Mouse (Mus musculus) layer of hippocampus, adult 8-10 months (tissue): ENCODE results near the gene Sept5. TPM values are rescaled to one million over a fixed set of nuclear protein-coding genes. Genes with fewer than 3 reads are reported as not detected.

Experiments used
- DNase-seq, 2 experiments: peaks; one replicate each; pipeline ENCODE4 v3.0.0; 2022; ENCODE audit warnings: low spot score in 2 of 2
- total RNA-seq, 4 experiments: library from RNA; stranded (reverse); gene quantifications; 2 replicates each; pipeline ENCODE4 v1.2.4; 2022

Gene Sept5
- total RNA-seq, 4 experiments from 2014 or later, result 499 to 528 (median 503) TPM

GRCm38 (mm10) chr16:18585676-18586075 lies 44.1 kb downstream of the Sept5 start:
- no peak for DNase-seq

DNA sequence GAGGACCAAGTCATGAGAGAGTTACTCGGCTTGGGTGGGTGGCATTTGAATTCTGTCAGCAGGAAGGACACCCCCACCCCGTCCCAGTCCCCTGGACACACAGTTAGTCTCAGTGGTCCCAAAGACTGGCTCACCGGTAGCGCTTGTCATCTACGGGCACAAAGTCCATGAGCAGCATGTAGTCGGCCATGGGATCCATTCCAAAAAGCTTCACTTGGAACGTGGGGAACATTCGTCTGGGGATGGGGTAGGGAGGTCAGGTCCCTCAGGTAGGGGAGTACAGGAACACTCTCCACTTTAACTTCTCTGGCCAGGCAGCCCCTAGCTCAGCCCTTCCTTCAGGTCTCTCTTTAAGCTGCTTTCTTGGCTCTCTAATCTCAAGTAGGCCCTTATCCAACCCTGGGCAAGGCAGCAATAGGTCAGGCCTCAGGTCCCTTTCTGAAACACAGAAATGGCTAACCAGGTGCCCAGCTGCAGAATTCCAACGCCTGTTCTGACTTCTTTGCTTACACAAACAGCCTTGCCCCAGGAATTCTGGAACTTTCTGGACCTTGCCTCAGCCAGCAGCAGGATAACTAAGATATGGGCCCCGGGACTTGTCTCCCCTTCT lies 44.7 kb downstream of the Sept5 start:
- DNase-seq, result no peak

- DNase-seq, result no peak
Observed at GRCm38 (mm10) chr16:18583673-18584357, 45.9 kb downstream of the Sept5 start.

DNA sequence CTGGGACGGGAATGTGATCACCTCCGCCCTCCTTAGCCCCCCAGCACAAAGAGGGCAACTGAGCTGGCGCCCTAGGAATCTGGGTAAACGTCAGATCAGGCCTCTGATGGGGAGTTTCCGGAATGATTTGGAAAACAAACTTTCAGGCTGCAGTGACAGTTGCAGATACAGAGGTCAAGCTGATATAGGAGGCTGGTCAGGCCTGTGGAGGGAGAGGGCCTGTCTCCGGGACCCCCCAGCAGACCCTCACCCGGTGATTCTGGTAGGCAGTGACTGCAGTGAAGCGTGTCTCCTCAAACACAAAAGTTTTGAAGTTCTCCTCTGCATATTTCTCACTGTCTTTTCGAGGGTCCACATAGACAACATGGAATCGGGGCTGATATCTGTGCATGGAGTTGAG lies 46.6 kb downstream of the Sept5 start:
- DNase-seq, result no peak

- no peak for DNase-seq
Observed at GRCm38 (mm10) chr16:18582426-18583148, 47.2 kb downstream of the Sept5 start.

DNA sequence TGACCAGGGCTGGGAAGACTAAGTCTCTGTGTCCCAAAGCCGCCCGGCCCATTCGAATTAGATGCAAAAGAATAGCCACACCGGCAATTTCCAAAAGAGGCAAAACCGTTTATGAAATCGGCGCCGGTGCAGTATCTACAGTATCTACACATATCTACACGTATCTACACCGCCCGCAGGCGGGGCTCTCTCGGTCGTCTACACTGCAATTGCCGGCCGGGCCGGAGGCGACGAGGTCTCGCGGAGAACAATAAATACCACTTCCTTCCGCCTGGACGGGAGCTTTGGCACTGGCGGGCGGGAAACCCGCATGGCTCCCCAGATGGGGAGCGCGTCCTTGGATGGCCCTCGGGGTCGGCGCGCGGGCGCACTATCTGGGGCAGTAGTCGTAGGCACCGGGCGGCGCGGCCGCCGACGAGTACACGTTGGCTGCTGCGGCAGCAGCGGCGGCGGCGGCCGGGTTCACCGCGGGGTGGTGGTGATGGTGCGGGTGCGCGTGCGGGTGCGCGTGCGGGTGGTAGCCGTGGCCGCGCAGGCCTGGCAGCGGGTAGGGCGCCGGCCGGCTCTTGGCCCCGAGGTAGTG lies 48.0 kb downstream of the Sept5 start:
- no peak for DNase-seq

GRCm38 (mm10) chr16:18581050-18581622 lies 48.6 kb downstream of the Sept5 start:
- DNase-seq, result no peak

GRCm38 (mm10) chr16:18580389-18580788 lies 49.4 kb downstream of the Sept5 start:
- DNase-seq, result no peak

- no peak for DNase-seq
Observed at GRCm38 (mm10) chr16:18577599-18578160, 52.1 kb downstream of the Sept5 start.

GRCm38 (mm10) chr16:18577071-18577470 lies 52.7 kb downstream of the Sept5 start:
- no peak for DNase-seq

GRCm38 (mm10) chr16:18574196-18574595 lies 55.6 kb downstream of the Sept5 start:
- no peak for DNase-seq

Other genes with a start within 250 kb of the Sept5 start
- gene Txnrd2, start 203.6 kb downstream of the Sept5 start, total RNA-seq, result 10 to 100 TPM; 19.4 to 24.4 (median 21.0) TPM
- 10 to 100 TPM; 67.1 to 80.6 (median 76.9) TPM for gene Comt, start 203.1 kb downstream of the Sept5 start, total RNA-seq
- 1 to 10 TPM; 5.7 to 8.9 (median 6.5) TPM for gene Gnb1l, start 131.2 kb downstream of the Sept5 start, total RNA-seq
- 10 to 100 TPM in 2 of 4 experiments, 1 to 10 TPM in 2; 7.9 to 11.1 (median 9.6) TPM for gene Rtl10, start 131.1 kb downstream of the Sept5 start, total RNA-seq
- 1 to 10 TPM in 3 of 4 experiments, under 1 TPM in 1; 0.70 to 1.7 (median 1.3) TPM for gene Tbx1, start 39.3 kb downstream of the Sept5 start, total RNA-seq
- gene Gp1bb, start 7.6 kb downstream of the Sept5 start, total RNA-seq, result 1 to 10 TPM in 1 of 4 experiments, under 1 TPM in 1, not detected in 2; 0.63 to 1.4 TPM
- gene Gm49601, start 3.5 kb downstream of the Sept5 start, total RNA-seq, result 100 to 1,000 TPM; 169 to 200 (median 179) TPM
- gene Cldn5, start 146.9 kb upstream of the Sept5 start, total RNA-seq, result 10 to 100 TPM; 28.8 to 41.7 (median 37.5) TPM
- gene Ufd1, start 181.8 kb upstream of the Sept5 start, total RNA-seq, result 100 to 1,000 TPM in 3 of 4 experiments, 10 to 100 TPM in 1; 92.9 to 117 (median 107) TPM
- 1 to 10 TPM; 1.5 to 3.4 (median 2.1) TPM for gene Cdc45, start 182.0 kb upstream of the Sept5 start, total RNA-seq
- gene 2510002D24Rik, start 206.6 kb upstream of the Sept5 start, total RNA-seq, result 10 to 100 TPM; 18.3 to 31.0 (median 26.7) TPM
- gene Gm28539, start 206.6 kb upstream of the Sept5 start, total RNA-seq, result 10 to 100 TPM in 1 of 4 experiments, 1 to 10 TPM in 3; 4.6 to 11.1 (median 8.2) TPM
- gene Mrpl40, start 246.9 kb upstream of the Sept5 start, total RNA-seq, result 10 to 100 TPM; 27.4 to 35.0 (median 32.2) TPM
- gene Hira, start 247.1 kb upstream of the Sept5 start, total RNA-seq, result 10 to 100 TPM; 75.3 to 92.0 (median 79.3) TPM